Mouse (Mus musculus) adrenal gland, postnatal 4 days (tissue): ENCODE data around the gene Adpgk. TPM values are rescaled to one million over a fixed set of nuclear protein-coding genes. Genes with fewer than 3 reads are reported as not detected.

Source experiments
- DNase-seq, 2 experiments: peaks; one replicate each; pipeline ENCODE4 v3.0.0; 2021 to 2022; ENCODE audit warnings: low spot score in 2 of 2, mixed read lengths in 2 of 2
- long read RNA-seq, 2 experiments: library from polyadenylated mRNA; stranded (forward); transcript quantifications; one replicate each; pipeline ENCODE4 v2.0.0; 2021
- total RNA-seq, 2 experiments: library from RNA; stranded (reverse); gene quantifications; 2 replicates each; pipeline ENCODE4 v1.2.3; 2021

The Adpgk gene
- 10 to 100 TPM; 26.8 to 27.9 TPM for total RNA-seq
- long read RNA-seq, experiment 1, full-length matches to known transcripts: 14 of 23 reads
- long read RNA-seq, experiment 1, partial matches to known transcripts: 3 of 23 reads
- long read RNA-seq, experiment 1, other reads (novel, unspliced or antisense): 6 of 23 reads
- long read RNA-seq, experiment 2, full-length matches to known transcripts: 31 of 46 reads
- long read RNA-seq, experiment 2, partial matches to known transcripts: 8 of 46 reads
- long read RNA-seq, experiment 2, other reads (novel, unspliced or antisense): 7 of 46 reads

- peak; percentile 87 to 94 for DNase-seq
Measured at GRCm38 (mm10) chr9:59290957-59291687, at the start of gene Adpgk. Gene Adpgk (plus strand): TSS chr9:59291558.

GRCm38 (mm10) chr9:59245181-59245580 lies 46.2 kb upstream of the Adpgk start:
- DNase-seq: no peak

- no peak for DNase-seq
Measured at GRCm38 (mm10) chr9:59246456-59247029, 44.8 kb upstream of the Adpgk start.

GRCm38 (mm10) chr9:59249359-59249758 lies 42.0 kb upstream of the Adpgk start:
- DNase-seq: no peak

- DNase-seq: no peak
Measured at GRCm38 (mm10) chr9:59250272-59250671, 41.1 kb upstream of the Adpgk start.

GRCm38 (mm10) chr9:59254716-59255421 lies 36.5 kb upstream of the Adpgk start:
- no peak for DNase-seq

- DNase-seq: no peak
Measured at GRCm38 (mm10) chr9:59259806-59260454, 31.4 kb upstream of the Adpgk start.

- no peak for DNase-seq
Measured at GRCm38 (mm10) chr9:59266332-59266731, 25.0 kb upstream of the Adpgk start.

GRCm38 (mm10) chr9:59269728-59270127 lies 21.6 kb upstream of the Adpgk start:
- no peak for DNase-seq

GRCm38 (mm10) chr9:59271081-59271480 lies 20.3 kb upstream of the Adpgk start:
- DNase-seq: no peak

GRCm38 (mm10) chr9:59271711-59272110 lies 19.6 kb upstream of the Adpgk start:
- no peak for DNase-seq

GRCm38 (mm10) chr9:59273199-59273598 lies 18.2 kb upstream of the Adpgk start:
- no peak for DNase-seq

- DNase-seq: no peak
Measured at GRCm38 (mm10) chr9:59274846-59275455, 16.4 kb upstream of the Adpgk start.

GRCm38 (mm10) chr9:59278199-59278598 lies 13.2 kb upstream of the Adpgk start:
- DNase-seq: no peak

- no peak for DNase-seq
Measured at GRCm38 (mm10) chr9:59278694-59279093, 12.7 kb upstream of the Adpgk start.

- DNase-seq: no peak
Measured at GRCm38 (mm10) chr9:59280888-59281287, 10.5 kb upstream of the Adpgk start.

GRCm38 (mm10) chr9:59281871-59282682 lies 9.3 kb upstream of the Adpgk start:
- DNase-seq: peak; percentile 58 to 67

GRCm38 (mm10) chr9:59282683-59282986 lies 8.7 kb upstream of the Adpgk start:
- no peak for DNase-seq

GRCm38 (mm10) chr9:59285614-59286013 lies 5.7 kb upstream of the Adpgk start:
- DNase-seq: no peak

GRCm38 (mm10) chr9:59288058-59288457 lies 3.3 kb upstream of the Adpgk start:
- no peak for DNase-seq
